Mouse (Mus musculus) liver (tissue): ENCODE results near the gene Ptpn7.
"Not testable (repeated sequence)": the region's sequence is repeated elsewhere in the genome, so short reads cannot be mapped to it uniquely, and the experiment has no call there.

Source experiments
- DNase-seq: peaks from one replicate; pipeline ENCODE4 v3.0.0-alpha.2; 2020; ENCODE audit warnings: mixed read lengths

Gene Ptpn7

DNA sequence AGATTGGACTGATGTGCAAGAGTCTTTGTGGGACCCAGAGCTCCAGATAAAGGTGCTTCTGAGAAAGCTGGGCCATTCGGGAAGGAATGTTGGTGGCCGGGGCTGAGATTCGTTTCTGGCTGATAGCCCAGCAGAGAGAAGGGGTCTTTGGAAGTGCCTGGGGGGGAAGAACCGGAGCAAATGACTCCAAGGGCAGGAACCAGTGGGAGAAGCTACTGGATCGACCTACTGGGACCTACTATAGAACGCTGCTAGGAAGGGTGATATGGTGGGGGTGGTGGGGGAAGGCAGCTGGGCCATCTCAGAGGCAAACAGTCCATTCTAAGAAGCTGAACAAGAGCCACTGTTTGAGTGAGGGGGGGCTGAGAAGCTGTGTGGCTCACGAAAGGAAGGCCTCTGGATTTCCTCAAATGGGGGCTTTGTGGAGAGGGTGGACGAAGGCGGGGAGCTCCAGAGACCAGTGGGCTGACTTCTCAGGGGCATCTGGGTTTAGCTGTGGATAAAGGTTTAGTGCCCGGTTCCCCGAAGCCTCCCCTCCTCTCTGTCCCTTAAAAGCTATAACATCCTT lies 27.1 kb downstream of the Ptpn7 start:
- no peak for DNase-seq

DNA sequence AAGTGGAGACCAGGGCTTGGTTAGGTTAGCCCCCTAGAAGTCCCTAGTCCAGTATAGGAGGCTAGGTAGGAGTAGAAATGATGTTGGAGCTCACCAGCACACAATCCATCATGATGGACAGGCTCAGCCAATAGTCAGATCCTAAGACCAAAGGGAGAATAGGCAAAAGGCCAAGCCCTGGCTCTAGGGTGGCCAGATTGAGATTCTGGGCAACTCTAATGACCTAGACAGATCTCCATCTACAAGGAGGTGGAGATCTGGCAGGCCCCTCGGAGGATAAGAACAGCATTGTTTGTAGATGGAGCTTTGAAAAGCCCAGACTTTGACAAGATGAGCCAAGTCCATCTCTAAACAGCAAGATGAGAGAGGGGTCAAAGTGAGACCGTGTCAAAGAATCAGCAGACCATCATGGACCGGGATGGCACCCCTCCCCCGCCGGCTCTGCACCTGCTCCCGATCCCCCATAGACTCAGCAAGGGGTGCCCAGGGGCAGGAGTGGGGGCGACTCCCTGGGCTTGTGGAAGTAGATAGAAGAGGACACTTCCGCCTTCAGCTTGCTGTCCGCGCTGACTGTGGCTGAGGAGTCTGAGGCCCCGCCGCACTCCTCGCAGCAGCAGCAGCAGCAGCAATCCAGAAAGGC lies 28.0 kb downstream of the Ptpn7 start:
- no peak for DNase-seq

DNA sequence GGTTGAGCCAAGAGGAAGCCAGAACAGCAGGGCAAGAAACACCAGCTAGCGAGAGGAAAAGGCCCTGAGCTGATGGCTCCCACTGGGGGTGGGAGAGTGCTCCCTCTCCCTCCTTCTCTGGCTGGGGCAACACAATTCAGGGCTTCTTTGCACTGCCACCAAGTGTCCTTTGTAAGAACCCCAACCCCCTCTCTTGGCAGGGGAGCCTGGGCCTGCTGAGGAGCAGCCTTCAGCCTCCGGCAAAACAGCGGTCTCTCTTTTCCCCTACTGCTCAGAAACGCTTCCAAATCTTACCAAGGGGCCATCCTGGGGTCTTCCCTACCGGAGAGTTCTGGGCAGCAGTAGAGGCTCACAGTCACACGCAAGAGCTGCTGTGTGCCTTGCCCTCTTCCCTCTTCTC lies 30.2 kb downstream of the Ptpn7 start:
- no peak for DNase-seq

DNA sequence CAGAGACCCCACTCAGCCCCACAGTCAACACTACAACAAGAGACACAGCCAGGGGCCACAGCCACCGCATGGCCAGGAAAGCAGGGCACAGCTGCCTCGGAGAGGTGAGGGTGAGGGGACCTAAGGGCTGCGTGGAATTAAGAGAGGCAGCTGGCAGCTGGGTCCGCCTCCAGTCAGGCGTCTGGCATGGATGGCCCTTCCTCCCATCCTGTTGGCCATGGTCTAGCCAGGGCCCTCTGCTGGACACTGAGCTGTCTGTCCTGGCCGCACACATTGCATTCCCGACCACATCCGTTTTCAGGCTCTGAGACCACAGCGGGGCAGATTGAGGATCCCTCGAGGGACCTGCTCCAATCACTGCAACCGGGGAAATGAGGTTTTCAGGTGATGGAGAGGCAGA lies 34.9 kb downstream of the Ptpn7 start, which contains the start of gene Gpr37l1:
Gene Gpr37l1 (minus strand): TSS at position 247 of the 400 bp plus-strand sequence.
- no peak for DNase-seq

DNA sequence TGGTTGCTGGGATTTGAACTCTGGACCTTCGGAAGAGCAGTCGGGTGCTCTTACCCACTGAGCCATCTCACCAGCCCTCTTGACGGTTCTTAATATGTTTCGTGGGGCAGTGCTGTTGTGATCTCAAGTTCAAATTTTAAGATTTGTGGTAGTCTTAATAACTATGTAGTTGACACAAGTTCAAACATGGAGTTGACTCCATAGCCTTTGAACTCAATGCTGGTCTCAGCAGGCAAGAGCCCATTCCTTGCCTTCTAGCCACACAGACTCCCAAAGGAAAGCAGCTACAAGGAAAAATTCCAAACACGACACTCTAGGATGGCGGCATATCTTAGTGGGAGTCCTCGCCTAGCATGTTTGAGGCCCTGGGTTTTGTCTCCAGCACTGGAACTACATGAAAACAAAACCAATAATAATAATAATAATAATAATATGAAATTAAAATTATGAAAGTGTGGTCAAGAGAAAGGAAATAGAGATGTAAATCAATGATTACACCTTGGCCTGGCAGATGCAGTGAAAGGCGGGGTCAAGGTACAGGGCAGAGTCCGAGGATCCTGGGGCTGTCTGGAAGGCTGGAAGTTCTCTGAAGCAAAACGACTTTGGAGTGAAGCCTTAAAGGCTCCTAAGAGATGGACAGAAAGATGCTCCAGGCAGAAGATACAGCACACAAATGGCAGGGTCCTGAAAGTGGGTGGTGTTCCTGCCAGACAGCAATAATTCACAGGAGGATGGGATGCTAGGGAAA lies 36.1 kb downstream of the Ptpn7 start:
- DNase-seq: no peak

DNA sequence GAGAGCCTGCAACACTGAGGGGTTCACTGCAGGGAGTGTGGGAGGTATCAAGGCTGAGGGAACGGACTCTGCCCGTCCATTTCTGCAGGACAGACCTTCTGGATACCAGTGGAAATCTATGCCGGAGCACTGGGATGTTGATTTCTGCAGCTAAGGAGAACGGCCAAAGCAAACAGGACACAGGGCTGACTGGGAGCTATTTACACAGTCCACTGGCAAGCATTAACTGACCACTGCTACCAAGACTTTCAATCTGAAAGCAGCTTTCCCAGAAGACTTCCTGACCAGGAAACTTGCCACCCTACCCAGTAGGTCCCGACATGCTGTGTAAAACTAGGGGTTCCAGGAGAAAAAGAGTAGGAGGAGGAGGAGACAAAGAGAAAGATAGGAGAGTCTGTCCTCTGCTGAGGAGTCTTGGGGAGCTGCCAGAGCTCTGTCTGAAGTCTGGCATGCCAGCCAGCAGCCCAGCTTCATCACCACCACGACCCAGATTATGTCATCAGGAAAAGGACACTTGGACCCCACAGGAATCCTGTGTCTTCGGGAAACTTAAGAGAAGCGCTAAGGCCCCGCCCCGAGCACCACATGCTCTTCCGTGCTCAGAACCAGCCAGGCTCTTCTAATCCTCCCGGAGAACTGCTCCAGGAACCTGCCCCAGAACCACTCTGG lies 37.2 kb downstream of the Ptpn7 start:
- DNase-seq: no peak

DNA sequence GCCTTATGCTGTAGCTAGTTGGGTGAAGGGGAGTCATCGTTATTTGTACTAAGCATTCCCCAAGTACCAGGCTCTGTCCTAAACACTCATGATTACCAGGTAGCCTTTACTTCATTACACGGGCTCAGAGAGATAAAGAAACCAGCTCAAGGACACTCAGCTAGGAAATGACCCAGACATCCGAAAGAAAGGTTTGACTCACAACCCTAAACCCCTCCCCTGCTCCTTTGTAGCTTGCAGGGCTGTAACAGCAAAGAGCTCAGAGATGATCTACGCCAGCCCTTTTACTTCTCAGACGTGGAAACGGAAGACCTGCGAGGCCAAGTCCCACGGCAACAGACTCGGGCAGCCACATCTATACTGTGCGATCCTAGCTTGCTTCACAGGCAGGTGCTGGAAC lies 37.8 kb downstream of the Ptpn7 start:
- no peak for DNase-seq

DNA sequence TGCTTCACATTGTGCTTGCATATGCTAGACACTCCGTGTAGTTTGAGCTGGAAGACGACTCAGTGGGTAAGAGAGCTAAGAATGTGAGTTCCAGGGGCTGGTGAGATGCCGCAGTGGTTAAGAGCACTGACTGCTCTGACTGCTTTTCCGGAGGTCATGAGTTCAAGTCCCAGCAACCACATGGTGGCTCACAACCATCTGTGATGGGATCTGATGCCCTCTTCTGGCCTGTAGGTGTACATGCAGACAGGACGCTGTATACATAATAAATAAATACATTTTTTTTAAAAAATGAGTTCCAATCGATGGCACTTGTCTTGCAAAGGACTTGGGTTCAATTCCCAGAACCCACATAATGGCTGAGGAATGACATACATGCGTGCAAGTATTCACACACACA lies 38.7 kb downstream of the Ptpn7 start:
- no peak for DNase-seq

DNA sequence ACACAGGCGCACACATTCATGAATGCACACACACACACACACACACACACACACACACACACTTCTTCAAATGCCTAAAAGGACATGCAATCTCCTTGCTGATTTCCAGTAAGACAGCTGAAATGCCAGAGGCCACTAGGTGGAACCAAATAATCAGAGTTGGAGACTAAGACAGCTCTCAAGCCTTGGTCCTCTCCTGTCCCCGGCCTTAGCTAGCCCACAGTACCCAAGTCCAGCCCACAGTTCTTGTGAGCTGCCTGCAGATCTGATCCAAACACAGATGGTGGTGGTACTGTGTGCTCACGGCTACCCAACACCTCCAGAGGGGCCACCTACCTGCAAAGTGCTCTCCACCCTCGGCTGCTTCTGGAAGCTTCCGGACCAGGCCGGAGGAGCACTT lies 39.5 kb downstream of the Ptpn7 start:
- peak; percentile 44 for DNase-seq

DNA sequence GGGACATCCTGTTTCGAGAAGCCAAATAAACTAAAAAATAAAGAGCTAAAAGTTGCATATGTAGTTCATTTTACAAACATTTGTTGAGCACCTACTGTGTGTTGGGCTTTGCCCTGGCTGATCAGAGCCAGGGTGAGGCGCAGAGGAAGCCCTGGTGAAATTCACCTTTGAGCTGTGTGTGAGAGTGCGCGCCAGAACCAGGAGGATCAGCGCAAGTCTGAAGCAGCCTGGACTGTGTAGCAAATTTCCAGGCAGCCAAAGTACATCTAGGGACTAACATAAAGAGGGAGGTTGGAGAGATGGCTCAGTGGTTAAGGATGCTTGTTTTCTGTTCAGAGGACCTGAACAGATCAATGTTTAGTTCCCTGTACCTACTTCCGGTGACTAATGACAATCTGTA lies 40.8 kb downstream of the Ptpn7 start:
- no peak for DNase-seq

DNA sequence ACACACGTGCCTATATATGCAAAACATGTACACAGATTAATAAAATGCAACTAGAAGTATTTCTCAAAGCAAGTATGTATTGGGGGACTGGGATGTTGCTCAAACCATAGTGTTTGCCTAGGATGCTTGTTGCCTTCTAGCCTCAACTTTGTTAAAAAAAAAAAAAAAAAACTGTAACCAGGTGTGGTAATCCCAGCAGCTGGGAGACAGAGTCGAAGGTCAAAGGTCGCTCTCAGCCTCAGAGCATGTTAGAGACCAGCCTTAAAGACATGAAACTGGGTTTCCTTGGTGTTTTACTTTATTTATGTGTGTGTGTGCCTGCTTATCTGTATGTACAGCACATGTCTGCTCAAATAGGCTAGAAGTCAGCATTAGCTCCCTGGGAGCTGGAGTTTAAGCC lies 42.7 kb downstream of the Ptpn7 start:
- no peak for DNase-seq

DNA sequence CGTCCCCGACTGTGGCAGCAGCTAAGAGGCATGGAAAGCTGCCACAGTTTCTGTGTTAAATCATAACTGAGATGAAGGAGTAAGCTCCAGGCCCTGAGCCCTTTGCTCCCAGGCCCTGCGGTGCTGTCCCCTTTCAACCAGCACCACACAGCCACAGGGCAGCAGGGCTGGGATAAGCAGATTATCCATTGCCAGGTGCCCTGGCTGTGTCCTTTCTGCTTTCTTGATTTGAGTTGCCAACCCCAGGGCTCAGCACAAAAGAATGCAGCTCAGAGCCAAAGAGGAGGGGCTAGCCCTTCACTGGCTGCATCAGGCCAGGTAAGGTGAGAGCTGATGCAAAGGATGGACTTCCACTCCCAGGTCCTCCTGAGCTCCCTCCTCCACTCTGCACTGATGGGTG lies 45.2 kb downstream of the Ptpn7 start:
- no peak for DNase-seq

DNA sequence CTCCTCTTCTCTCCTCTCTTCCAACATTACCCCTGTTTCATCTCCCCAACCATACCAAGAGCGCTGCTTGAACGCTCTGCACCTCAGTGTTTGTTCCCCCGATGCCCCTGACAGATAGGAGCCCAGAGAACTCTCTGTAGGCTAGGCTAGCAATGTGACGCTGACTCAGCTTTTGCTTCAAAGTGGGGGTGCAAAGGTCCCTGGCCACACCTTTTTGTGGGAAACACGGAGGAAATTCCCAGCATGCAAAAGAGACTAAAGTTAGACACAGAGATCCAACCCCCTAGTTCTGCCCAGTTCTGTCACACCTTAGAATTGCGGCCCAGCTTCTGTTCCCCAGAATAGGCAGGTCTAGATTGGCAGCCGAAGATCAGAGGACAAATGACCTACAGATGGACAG lies 46.4 kb downstream of the Ptpn7 start:
- no peak for DNase-seq

DNA sequence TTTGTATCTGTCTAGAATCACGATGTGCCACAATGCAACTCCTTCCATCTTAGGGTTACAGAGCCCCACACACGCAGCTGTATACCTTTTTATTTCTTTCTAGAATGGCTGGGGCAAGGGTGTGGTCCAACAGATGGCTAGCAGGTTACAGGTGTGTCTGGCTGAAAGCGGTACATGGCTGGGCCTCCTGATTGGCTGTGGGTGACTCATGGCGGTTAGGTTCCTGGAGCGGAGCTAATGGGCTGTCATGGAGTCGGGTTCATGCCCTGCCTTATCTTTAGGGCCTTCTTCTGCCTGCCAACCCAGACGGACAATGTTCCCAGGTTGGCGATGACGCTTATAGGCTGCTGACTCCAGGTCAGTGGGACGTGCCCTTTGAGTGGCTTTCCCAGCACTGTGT lies 48.3 kb downstream of the Ptpn7 start:
- DNase-seq: no peak

DNA sequence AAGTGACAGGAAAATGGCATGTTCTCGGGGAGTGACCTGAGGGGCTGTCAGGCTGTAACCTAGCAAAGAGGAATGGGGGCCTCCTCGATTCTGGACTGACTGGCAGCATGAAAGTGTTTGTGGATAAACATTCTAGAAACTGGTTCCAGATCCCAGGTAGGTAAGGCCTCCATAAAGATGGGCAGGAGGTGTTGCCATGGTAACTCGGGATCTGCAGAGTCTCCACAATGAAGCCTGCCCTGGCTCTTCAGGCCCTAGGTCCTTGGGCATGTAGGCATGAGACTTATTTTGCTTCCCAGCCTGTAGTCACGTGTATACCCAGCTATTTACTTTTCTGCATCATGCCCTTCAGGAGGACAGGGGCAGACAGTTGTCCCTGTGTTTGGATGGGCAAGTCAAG lies 48.8 kb downstream of the Ptpn7 start:
- no peak for DNase-seq

DNA sequence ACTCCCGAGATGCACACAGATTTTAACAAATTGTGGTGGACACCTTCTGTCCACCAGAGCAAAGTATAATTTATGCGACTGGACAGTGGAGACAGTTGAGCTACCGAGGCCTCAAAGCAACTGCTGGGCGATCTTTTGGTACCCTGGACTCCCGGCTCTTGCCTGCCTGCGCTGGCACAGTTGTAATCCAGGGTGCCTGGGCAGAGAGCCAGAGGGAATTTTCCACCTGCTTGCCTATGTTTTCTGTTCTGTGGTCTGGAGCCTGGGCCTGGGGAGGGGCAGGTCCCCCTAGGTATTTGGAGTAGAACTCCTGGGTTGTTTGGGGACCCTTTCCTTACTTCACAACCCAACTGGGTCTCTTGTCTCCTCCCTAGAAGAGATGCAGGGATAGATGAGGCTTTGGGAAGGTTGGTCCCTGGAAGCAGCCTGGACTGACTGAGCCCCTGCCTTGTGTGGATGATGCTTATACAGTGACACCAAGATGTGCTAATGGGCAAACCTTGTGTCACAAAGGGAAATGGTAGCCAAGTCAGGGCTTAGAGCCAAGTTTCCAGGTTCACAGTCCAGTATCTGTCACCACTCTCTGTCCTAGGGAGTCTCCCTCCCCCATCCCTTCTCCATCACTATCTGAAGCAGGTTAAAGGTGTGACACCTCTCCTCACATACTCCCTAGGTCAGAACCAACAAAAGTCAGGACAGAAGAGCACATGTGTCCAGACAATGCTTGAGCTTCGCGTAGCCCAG lies 49.6 kb downstream of the Ptpn7 start:
- DNase-seq: no peak

DNA sequence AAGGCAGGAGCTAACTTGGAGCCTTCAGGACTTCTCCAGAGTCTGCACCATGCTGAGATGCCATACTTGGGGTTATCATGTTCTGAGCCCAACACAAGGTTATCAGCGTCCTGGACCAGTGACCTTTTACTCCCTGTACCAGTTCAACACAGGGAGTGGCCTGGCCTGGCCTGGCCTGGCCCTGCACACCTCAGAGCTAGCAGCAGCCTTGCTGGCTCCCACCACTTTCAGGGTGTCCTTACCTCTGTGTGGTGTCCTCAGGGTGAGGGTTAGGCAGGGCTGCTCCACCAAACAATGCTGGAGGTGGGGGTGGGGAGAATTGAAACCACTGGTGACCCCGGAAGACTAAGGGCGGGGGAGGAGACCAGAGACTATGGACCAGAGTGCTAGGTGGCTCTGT lies 50.5 kb downstream of the Ptpn7 start:
- DNase-seq: no peak

DNA sequence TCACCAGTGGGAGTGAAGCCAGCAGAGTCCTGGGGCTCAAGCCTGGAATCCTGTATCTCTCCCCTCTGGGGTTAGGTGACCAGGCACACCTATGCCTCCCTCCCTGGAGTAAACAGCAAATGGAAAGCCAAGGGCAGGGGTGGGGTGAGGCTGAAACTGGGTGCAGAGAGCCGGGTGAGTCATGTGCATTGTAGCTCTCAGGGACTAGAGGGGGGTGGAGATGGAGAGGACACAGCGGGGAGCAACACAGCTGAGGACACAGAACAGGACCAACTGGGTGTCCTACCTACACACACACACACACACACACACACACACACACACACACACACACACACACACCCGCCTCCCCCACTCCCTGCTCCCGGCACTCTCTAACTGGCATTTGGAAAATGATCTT lies 50.9 kb downstream of the Ptpn7 start:
- no peak for DNase-seq

DNA sequence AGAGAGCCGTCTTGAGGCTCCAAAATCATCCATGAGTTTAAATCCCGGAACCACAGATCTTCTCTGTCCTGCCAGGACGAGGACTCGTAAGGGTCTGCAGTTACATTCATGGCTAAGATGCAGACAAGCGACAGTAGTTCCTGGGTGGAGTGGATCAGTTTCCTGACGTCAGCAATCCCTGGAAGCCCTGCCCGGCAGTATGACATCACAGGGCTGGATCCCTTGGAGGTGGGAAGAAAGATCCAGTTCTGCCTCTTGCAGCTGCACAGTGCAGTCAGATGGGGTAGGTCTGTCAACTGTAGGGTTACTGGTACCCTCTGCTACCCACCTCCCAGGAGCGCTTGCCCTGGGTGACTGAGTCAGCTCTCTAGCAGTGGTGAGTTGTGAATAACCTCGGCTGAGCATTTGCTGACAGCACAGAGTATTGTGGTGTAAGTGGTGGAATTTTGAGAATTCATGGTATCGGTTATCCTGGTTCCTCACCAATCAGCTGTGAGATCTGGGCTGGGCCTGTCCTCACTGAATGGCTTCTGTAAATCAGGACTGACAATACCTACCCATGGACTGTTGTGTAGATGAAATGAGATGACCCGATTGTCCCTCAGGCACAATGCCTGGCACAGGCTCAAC lies 51.6 kb downstream of the Ptpn7 start:
- DNase-seq: no peak

DNA sequence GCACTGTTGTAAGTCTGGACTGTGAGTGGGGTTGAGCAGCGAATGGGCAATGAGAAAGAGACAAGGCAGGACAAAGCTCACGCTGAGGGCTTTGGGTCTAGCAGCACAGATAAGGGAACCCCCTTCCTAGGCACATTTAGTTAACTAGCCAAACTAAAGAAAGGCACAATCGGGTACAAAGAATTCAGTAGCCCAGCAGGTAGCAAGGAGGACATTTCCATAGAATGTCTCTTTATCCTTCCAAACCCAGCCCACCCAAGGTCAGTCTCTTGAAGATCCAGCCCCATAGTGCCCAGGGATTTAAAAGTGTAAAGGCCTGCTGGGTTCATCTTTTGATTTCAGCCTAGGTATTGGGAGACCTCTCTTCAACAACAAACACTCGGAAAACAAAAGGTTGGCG lies 53.4 kb downstream of the Ptpn7 start:
- DNase-seq: no peak

DNA sequence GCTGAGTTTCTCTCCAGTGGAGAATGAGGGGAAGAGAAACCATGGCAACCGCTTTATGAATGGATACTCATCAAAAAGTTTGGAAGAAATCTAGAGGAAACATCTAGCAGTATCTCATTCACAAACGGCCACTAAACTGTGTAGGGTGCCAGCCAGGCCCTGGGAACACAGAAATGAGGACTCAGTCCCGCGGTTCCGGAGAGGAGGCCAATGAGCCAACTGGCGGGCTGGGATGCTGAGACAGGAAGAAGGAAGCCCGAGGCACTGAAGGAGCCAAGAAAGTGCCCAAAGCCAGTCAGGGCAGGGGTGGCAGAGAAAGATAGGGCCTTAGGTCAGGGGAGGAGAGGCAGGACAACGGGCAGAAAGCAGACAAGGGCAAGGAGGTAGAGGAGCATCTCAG lies 53.9 kb downstream of the Ptpn7 start:
- no peak for DNase-seq

DNA sequence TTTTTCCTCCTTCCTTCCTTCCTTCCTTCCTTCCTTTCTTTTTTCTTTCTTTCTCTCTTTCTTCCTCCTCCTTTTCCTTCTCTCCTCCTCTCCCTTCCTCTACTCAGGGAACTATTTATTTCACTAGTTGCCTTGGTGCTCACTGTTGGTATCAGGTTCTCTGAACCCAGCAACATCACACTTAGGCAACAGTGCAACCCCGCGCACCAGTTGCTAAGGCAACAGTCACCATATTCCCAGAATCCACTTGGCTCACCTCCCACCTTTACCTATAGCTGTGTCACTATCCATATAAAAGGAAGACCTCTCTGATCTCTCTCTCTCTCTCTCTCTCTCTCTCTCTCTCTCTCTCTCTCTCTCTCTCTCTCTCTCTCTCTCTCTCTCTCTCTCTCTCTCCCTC lies 54.5 kb downstream of the Ptpn7 start:
- not testable (repeated sequence) for DNase-seq

DNA sequence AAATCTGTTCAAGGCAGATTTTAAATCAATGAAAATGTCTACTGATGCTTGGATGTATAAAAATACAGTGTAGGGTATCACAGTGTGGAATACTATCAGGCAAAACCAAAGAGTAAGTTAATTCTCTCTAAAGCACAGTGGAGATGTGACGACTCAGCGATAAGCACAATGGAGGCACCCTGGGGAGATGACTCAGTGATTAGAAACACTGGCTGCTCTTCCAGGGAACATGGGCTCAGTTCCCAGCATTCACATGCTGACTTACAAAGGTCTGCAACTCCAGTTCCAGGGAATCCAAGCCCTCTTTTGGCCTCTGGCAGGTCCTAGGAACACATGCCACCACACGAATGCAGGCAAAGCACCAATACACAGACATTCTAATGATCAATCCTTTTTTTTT lies 55.7 kb downstream of the Ptpn7 start:
- DNase-seq: no peak
